Mouse (Mus musculus) gastrocnemius, postnatal 36 days (tissue): ENCODE measurements around the gene Pou4f1. TPM values are rescaled to one million over a fixed set of nuclear protein-coding genes. Genes with fewer than 3 reads are reported as not detected.

Source experiments
- DNase-seq, 2 experiments: peaks; one replicate each; pipeline ENCODE4 v3.0.0; 2022
- intact Hi-C: fragments of 180-260 bp; cut with DNase I; formaldehyde crosslinking; loops from one replicate; pipeline ENCODE4 v1.15.1; 2025
- total RNA-seq, 2 experiments: library from RNA; stranded (reverse); gene quantifications; 2 replicates each; pipeline ENCODE4 v1.2.3; 2021

Pou4f1 gene
- total RNA-seq, 2 experiments from 2014 or later: 1.1 TPM

DNA sequence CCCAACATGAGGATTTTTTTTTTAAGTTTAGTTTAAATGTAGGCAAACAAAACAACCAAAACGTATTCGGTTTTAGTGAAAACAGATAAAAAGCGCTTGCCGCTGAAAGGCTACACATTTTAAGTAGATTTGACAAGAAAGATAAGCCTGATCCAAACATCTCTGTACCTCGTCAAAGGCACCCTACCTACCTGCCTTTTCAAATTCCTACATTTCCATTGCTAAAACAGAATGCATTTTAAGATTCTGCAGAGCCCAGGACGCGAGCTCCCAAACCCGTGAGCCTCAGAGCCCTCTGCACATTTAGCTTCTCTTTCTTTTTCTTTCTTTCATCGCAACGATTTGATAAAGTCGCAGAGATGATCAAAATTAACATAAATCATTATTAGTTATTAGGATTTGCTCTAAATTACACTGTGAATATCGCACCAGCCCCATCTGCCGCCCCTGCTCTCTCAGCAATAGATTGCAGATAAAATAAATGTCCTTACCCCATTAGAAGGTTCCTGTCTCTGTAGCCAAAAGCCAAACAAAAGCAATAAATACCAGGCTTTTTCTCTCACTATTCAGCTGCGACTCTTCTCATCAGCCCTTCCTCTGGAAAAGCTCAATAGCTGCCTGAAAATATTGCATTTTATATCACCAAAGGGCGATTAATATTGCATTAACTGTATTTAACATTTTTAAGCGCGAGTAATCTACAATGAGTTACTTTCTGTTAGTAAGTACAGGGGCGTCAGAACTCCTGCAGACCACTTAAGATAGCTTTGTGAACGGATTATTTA lies 8.9 kb downstream of the Pou4f1 start:
- DNase-seq: no peak
- intact Hi-C loops: no loop called here

- no peak for DNase-seq
- intact Hi-C loops: no loop called here
Measured at GRCm38 (mm10) chr14:104457966-104458710, 9.7 kb downstream of the Pou4f1 start.

- intact Hi-C loops: no loop called here
- no peak for DNase-seq
Measured at GRCm38 (mm10) chr14:104456976-104457375, 10.8 kb downstream of the Pou4f1 start.

- intact Hi-C loops: no loop called here
Measured at GRCm38 (mm10) chr14:104453824-104454223, 14.0 kb downstream of the Pou4f1 start.

DNA sequence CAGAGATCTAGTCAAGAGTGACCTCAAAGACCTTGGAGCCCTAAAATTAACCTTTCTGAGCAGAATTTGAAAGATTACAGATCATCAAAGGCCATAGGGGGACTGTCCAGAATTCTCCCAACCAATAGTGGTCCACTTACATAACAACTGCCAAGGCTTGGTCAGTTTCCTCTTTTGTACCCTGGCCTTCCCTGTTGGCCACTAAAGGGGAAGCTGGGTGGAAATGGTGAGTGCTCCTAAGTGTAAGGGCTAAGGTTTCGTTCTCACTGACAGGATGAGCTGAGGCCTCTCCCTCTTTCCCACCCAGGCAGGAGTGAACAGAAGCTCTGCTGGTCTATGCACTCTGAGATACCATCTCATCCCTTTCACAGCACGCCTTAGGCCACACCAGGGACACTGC lies 33.5 kb downstream of the Pou4f1 start:
- intact Hi-C loops: no loop called here

More at GRCm38 (mm10) chr14:104453824-104454223, 14.0 kb downstream of the Pou4f1 start:
- no peak for DNase-seq

DNA sequence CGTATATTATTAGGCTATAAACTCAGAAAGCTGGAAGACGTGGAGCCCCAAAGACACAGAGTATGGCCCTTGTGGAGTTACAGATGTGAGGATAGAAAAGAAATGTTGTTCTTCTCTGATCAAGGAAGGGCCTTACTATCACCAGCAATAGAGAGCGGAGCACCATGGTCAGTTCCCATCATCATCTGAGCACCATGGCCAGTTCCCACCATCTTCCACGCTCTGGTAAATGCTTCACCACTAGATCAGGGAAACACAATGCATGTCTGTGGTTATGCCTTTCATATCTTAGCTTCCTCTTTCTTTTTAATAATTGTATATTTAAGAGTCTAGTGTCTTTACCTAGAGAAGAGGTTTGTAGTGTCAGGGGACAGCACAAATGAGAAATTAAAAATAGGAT lies 37.0 kb downstream of the Pou4f1 start:
- intact Hi-C loops: no loop called here
- DNase-seq: no peak

More for the DNA sequence above, 33.5 kb downstream of the Pou4f1 start:
- no peak for DNase-seq

GRCm38 (mm10) chr14:104423688-104424470 lies 43.9 kb downstream of the Pou4f1 start:
- no peak for DNase-seq
- intact Hi-C loops: no loop called here

Other genes starting within 250 kb of the Pou4f1 start
- 1 to 10 TPM; 1.8 to 2.7 TPM for gene Rnf219, start 54.6 kb upstream of the Pou4f1 start, total RNA-seq